Mouse (Mus musculus) stomach, postnatal 0 days (tissue): ENCODE measurements around the gene Tex12. TPM values are rescaled to one million over a fixed set of nuclear protein-coding genes. Genes with fewer than 3 reads are reported as not detected.

ENCODE experiments used
- ATAC-seq: fragments of 200-750 bp; cut with Nextera tagmentation; 2 replicates; pipeline ENCODE4 v1.8.0; 2017; ENCODE audit not compliant: low FRiP score, low TSS enrichment
- DNase-seq: peaks from one replicate; pipeline ENCODE4 v3.0.0-alpha.2; 2016; ENCODE audit warnings: low spot score
- H3K27ac ChIP-seq: fragments of 300-500 bp; sonication (generic); replicated peaks from 2 replicates; pipeline ENCODE4 v1.5.1; 2014; ENCODE audit warnings: mild to moderate bottlenecking, control low read depth
- H3K27me3 ChIP-seq: fragments of 300-500 bp; sonication (generic); 2 replicates; pipeline ENCODE4 v1.6.1; 2014; ENCODE audit warnings: low read length; ENCODE audit not compliant: control insufficient read depth, insufficient read depth
- H3K36me3 ChIP-seq: fragments of 300-500 bp; sonication (generic); 2 replicates; pipeline ENCODE4 v1.6.1; 2014; ENCODE audit warnings: low read length, mixed read lengths; ENCODE audit not compliant: control insufficient read depth, insufficient read depth
- H3K4me1 ChIP-seq: fragments of 300-500 bp; sonication (generic); replicated peaks from 2 replicates; pipeline ENCODE4 v1.6.1; 2014; ENCODE audit warnings: antibody characterized with exemption; ENCODE audit not compliant: control insufficient read depth, insufficient read depth
- H3K4me2 ChIP-seq: fragments of 300-500 bp; sonication (generic); replicated peaks from 2 replicates; pipeline ENCODE4 v1.6.1; 2014; ENCODE audit warnings: low read depth, mild to moderate bottlenecking, control low read depth, moderate library complexity
- H3K4me3 ChIP-seq: fragments of 300-500 bp; sonication (generic); 2 replicates; pipeline ENCODE4 v1.5.1; 2014; ENCODE audit warnings: low read depth, low read length, control low read depth
- H3K9ac ChIP-seq: fragments of 300-500 bp; sonication (generic); 2 replicates; pipeline ENCODE4 v1.6.1; 2014; ENCODE audit warnings: mild to moderate bottlenecking, low read length, control low read depth, mixed read lengths
- H3K9me3 ChIP-seq: fragments of 300-500 bp; sonication (generic); 2 replicates; pipeline ENCODE4 v1.6.1; 2016; ENCODE audit warnings: low read length; ENCODE audit not compliant: control insufficient read depth
- CTCF ChIP-seq: IDR thresholded peaks from 2 replicates; pipeline ENCODE4 v1.5.1; 2016; ENCODE audit warnings: antibody characterized with exemption, low read depth, mild to moderate bottlenecking, moderate library complexity
- EP300 ChIP-seq: optimal IDR thresholded peaks from 2 replicates; pipeline ENCODE3; 2016; ENCODE audit warnings: antibody characterized with exemption
- WGBS: fragments of 180-500 bp; shearing (Covaris S2); extraction: QIAGEN DNeasy Blood & Tissue Kit; methylation state at CpG from one replicate; pipeline ENCODE4 v1.1.7; 2014; 5-methylcytosine and 5-hydroxymethylcytosine counted together
- polyA plus RNA-seq: library from polyadenylated mRNA; unstranded; fragments of >200 nt; fragmentation: Nextera tagmentation; extraction: Ambion mirVana; gene quantifications from 2 replicates; pipeline ENCODE4 v1.2.1, GENCODE M21; 2015

Gene Tex12
- polyA plus RNA-seq, 1 experiment from 2014 or later: not detected

DNA sequence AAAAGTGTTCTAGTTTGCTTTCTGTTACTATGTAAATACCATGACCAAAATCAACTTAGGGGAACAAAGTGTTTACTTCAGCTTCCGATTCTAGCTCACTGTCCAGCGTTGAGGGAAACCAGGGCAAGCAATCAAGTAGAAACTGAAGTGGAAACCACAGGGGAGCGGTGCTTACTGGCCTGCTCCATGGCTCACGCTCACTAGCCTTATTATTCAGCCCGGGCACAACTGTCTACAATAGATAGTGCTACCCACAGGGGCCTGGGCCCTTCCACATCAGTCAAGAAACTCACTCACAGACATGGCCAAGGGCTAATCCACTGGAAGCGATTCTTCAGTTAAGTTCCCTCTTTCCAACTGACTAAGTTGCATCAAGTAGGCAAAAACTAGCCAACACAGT, 40.4 kb upstream of the Tex12 start:
- WGBS: 58% methylated on average over 6 of the region's 6 CpGs
- no peaks in the 10 kb centered on the region for H3K9me3 ChIP-seq
- no peaks in the 10 kb centered on the region for H3K27me3 ChIP-seq
- H3K36me3 ChIP-seq: peaks cover 19% of the 10 kb centered on the region
- no peak overlapping the region for H3K4me3 ChIP-seq
- TF ChIP-seq CTCF (no peak), EP300 (no peak)
- DNase-seq (no peak), ATAC-seq (no peak)
- no peak overlapping the region for H3K9ac ChIP-seq
- H3K27ac ChIP-seq: no peak overlapping the region
- H3K4me2 ChIP-seq: peak overlapping the region; percentile 76
- peaks cover 5% of the 10 kb centered on the region for H3K4me1 ChIP-seq

- Histone ChIP-seq H3K4me1 (no peaks in the 10 kb centered on the region), H3K4me3 (no peak overlapping the region), H3K27ac (no peak overlapping the region), H3K9me3 (no peaks in the 10 kb centered on the region), H3K36me3 (peaks cover 21% of the 10 kb centered on the region), H3K4me2 (no peak overlapping the region), H3K9ac (no peak overlapping the region), H3K27me3 (no peaks in the 10 kb centered on the region)
- ATAC-seq: no peak
- TF ChIP-seq EP300 (no peak), CTCF (no peak)
- DNase-seq: no peak
- WGBS: 91% methylated on average over 8 of the region's 8 CpGs
Observed at GRCm38 (mm10) chr9:50596973-50597372, 35.8 kb upstream of the Tex12 start.

GRCm38 (mm10) chr9:50594794-50595417, 33.8 kb upstream of the Tex12 start:
- H3K4me2 ChIP-seq: no peak overlapping the region
- no peak overlapping the region for H3K4me3 ChIP-seq
- ATAC-seq (peak; percentile 87), DNase-seq (peak; percentile 68)
- no peaks in the 10 kb centered on the region for H3K9me3 ChIP-seq
- H3K27me3 ChIP-seq: no peaks in the 10 kb centered on the region
- WGBS: 61% methylated on average over 12 of the region's 12 CpGs
- H3K27ac ChIP-seq: peak overlapping the region; percentile 86
- no peak for TF ChIP-seq EP300
- TF ChIP-seq CTCF: no peak
- no peaks in the 10 kb centered on the region for H3K4me1 ChIP-seq
- H3K36me3 ChIP-seq: peaks cover 21% of the 10 kb centered on the region
- H3K9ac ChIP-seq: no peak overlapping the region

- no peak overlapping the region for H3K9ac ChIP-seq
- 56% methylated on average over 3 of the region's 3 CpGs for WGBS
- TF ChIP-seq CTCF (peak; percentile 75), EP300 (no peak)
- no peak overlapping the region for H3K4me3 ChIP-seq
- no peak overlapping the region for H3K27ac ChIP-seq
- H3K4me2 ChIP-seq: no peak overlapping the region
- H3K4me1 ChIP-seq: no peaks in the 10 kb centered on the region
- H3K36me3 ChIP-seq: peaks cover 14% of the 10 kb centered on the region
- H3K9me3 ChIP-seq: no peaks in the 10 kb centered on the region
- DNase-seq (peak; percentile 61), ATAC-seq (no peak)
- H3K27me3 ChIP-seq: no peaks in the 10 kb centered on the region
Observed at GRCm38 (mm10) chr9:50593544-50593943, 32.4 kb upstream of the Tex12 start.

DNA sequence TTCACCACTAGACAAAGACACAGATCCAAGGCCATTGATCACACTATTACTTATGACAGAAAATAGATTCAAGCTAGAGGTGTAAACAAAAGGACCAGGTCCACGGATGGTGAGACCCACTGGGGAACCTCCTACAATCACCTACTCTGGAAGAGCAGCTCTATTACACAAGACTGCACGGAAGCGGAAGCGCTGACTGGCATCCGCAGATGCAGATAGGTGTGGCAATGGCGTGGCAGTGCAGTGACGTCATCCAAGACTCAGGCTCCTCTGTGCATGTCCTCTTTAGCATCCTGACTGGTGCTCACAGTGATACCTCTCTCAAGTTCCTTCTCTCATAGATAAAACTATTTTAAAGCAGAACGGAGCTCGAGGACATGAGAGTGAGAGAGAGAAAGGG, 31.8 kb upstream of the Tex12 start:
- ATAC-seq (peak; percentile 31), DNase-seq (no peak)
- Histone ChIP-seq H3K9me3 (no peaks in the 10 kb centered on the region), H3K4me1 (no peaks in the 10 kb centered on the region), H3K27ac (no peak overlapping the region), H3K27me3 (no peaks in the 10 kb centered on the region), H3K4me2 (no peak overlapping the region), H3K9ac (no peak overlapping the region), H3K36me3 (peaks cover 9% of the 10 kb centered on the region; the same call in 1 of the 2 replicates), H3K4me3 (no peak overlapping the region)
- TF ChIP-seq EP300: no peak
- no peak for TF ChIP-seq CTCF
- WGBS: 84% methylated on average over 9 of the region's 9 CpGs

- DNase-seq: no peak
Observed at GRCm38 (mm10) chr9:50590856-50591518, 29.9 kb upstream of the Tex12 start.

More at GRCm38 (mm10) chr9:50590856-50591518, 29.9 kb upstream of the Tex12 start:
- Histone ChIP-seq H3K36me3 (no peaks in the 10 kb centered on the region), H3K27ac (peak overlapping the region; percentile 49), H3K27me3 (no peaks in the 10 kb centered on the region), H3K4me2 (no peak overlapping the region), H3K4me3 (no peak overlapping the region), H3K4me1 (no peaks in the 10 kb centered on the region), H3K9me3 (no peaks in the 10 kb centered on the region), H3K9ac (no peak overlapping the region)
- 60% methylated on average over 10 of the region's 10 CpGs for WGBS
- TF ChIP-seq EP300: no peak
- no peak for TF ChIP-seq CTCF
- peak; percentile 38 for ATAC-seq
